Mouse (Mus musculus) stomach, postnatal 0 days (tissue): ENCODE results near the gene Rnf182. TPM values are rescaled to one million over a fixed set of nuclear protein-coding genes. Genes with fewer than 3 reads are reported as not detected.

Experiments
- ATAC-seq: fragments of 200-750 bp; cut with Nextera tagmentation; 2 replicates; pipeline ENCODE4 v1.8.0; 2017; ENCODE audit not compliant: low FRiP score, low TSS enrichment
- DNase-seq: peaks from one replicate; pipeline ENCODE4 v3.0.0-alpha.2; 2016; ENCODE audit warnings: low spot score
- H3K27ac ChIP-seq: fragments of 300-500 bp; sonication (generic); replicated peaks from 2 replicates; pipeline ENCODE4 v1.5.1; 2014; ENCODE audit warnings: mild to moderate bottlenecking, control low read depth
- H3K27me3 ChIP-seq: fragments of 300-500 bp; sonication (generic); 2 replicates; pipeline ENCODE4 v1.6.1; 2014; ENCODE audit warnings: low read length; ENCODE audit not compliant: control insufficient read depth, insufficient read depth
- H3K36me3 ChIP-seq: fragments of 300-500 bp; sonication (generic); 2 replicates; pipeline ENCODE4 v1.6.1; 2014; ENCODE audit warnings: low read length, mixed read lengths; ENCODE audit not compliant: control insufficient read depth, insufficient read depth
- H3K4me1 ChIP-seq: fragments of 300-500 bp; sonication (generic); replicated peaks from 2 replicates; pipeline ENCODE4 v1.6.1; 2014; ENCODE audit warnings: antibody characterized with exemption; ENCODE audit not compliant: control insufficient read depth, insufficient read depth
- H3K4me2 ChIP-seq: fragments of 300-500 bp; sonication (generic); replicated peaks from 2 replicates; pipeline ENCODE4 v1.6.1; 2014; ENCODE audit warnings: low read depth, mild to moderate bottlenecking, control low read depth, moderate library complexity
- H3K4me3 ChIP-seq: fragments of 300-500 bp; sonication (generic); 2 replicates; pipeline ENCODE4 v1.5.1; 2014; ENCODE audit warnings: low read depth, low read length, control low read depth
- H3K9ac ChIP-seq: fragments of 300-500 bp; sonication (generic); 2 replicates; pipeline ENCODE4 v1.6.1; 2014; ENCODE audit warnings: mild to moderate bottlenecking, low read length, control low read depth, mixed read lengths
- H3K9me3 ChIP-seq: fragments of 300-500 bp; sonication (generic); 2 replicates; pipeline ENCODE4 v1.6.1; 2016; ENCODE audit warnings: low read length; ENCODE audit not compliant: control insufficient read depth
- CTCF ChIP-seq: IDR thresholded peaks from 2 replicates; pipeline ENCODE4 v1.5.1; 2016; ENCODE audit warnings: antibody characterized with exemption, low read depth, mild to moderate bottlenecking, moderate library complexity
- EP300 ChIP-seq: optimal IDR thresholded peaks from 2 replicates; pipeline ENCODE3; 2016; ENCODE audit warnings: antibody characterized with exemption
- WGBS: fragments of 180-500 bp; shearing (Covaris S2); extraction: QIAGEN DNeasy Blood & Tissue Kit; methylation state at CpG from one replicate; pipeline ENCODE4 v1.1.7; 2014; 5-methylcytosine and 5-hydroxymethylcytosine counted together
- polyA plus RNA-seq: library from polyadenylated mRNA; unstranded; fragments of >200 nt; fragmentation: Nextera tagmentation; extraction: Ambion mirVana; gene quantifications from 2 replicates; pipeline ENCODE4 v1.2.1, GENCODE M21; 2015

The Rnf182 gene
- polyA plus RNA-seq, 1 experiment from 2014 or later = 0.38 TPM

- Histone ChIP-seq H3K9ac (no peak overlapping the region), H3K36me3 (no peaks in the 10 kb centered on the region), H3K27ac (no peak overlapping the region), H3K4me3 (no peak overlapping the region), H3K27me3 (no peaks in the 10 kb centered on the region), H3K9me3 (no peaks in the 10 kb centered on the region), H3K4me1 (no peaks in the 10 kb centered on the region), H3K4me2 (no peak overlapping the region)
- 54% methylated on average over 6 of the region's 6 CpGs for WGBS
- DNase-seq (no peak), ATAC-seq (no peak)
- TF ChIP-seq CTCF (no peak), EP300 (no peak)
Observed at GRCm38 (mm10) chr13:43716514-43717036, 101.1 kb downstream of the Rnf182 start.

- WGBS = 93% methylated on average over 7 of the region's 7 CpGs
- DNase-seq (no peak), ATAC-seq (no peak)
- Histone ChIP-seq H3K36me3 (no peaks in the 10 kb centered on the region), H3K9ac (no peak overlapping the region), H3K4me1 (no peaks in the 10 kb centered on the region), H3K4me3 (no peak overlapping the region), H3K27ac (no peak overlapping the region), H3K27me3 (no peaks in the 10 kb centered on the region), H3K4me2 (no peak overlapping the region), H3K9me3 (no peaks in the 10 kb centered on the region)
- no peak for TF ChIP-seq CTCF
- TF ChIP-seq EP300 = no peak
Observed at GRCm38 (mm10) chr13:43718173-43718572, 102.7 kb downstream of the Rnf182 start.

GRCm38 (mm10) chr13:43720496-43720895 lies 105.0 kb downstream of the Rnf182 start:
- DNase-seq = no peak
- Histone ChIP-seq H3K27ac (no peak overlapping the region), H3K27me3 (no peaks in the 10 kb centered on the region), H3K9ac (no peak overlapping the region), H3K4me2 (no peak overlapping the region), H3K4me3 (no peak overlapping the region), H3K36me3 (no peaks in the 10 kb centered on the region), H3K4me1 (no peaks in the 10 kb centered on the region), H3K9me3 (no peaks in the 10 kb centered on the region)
- WGBS = 58% methylated on average over 8 of the region's 8 CpGs
- ATAC-seq = no peak
- TF ChIP-seq EP300 = no peak
- TF ChIP-seq CTCF = no peak

Other genes starting within 250 kb of the Rnf182 start
- 118 and 119 TPM in 2 replicates for gene Nol7, start 217.3 kb upstream of the Rnf182 start, polyA plus RNA-seq
- gene Ranbp9, start 134.4 kb upstream of the Rnf182 start, polyA plus RNA-seq = 7.1 and 7.9 TPM in 2 replicates
- 15.6 and 18.5 TPM in 2 replicates for gene Mcur1, start 55.5 kb upstream of the Rnf182 start, polyA plus RNA-seq
- 2.1 and 2.9 TPM in 2 replicates for gene Cd83, start 169.1 kb downstream of the Rnf182 start, polyA plus RNA-seq